Mouse (Mus musculus) limb, embryonic 15.5 days (tissue): ENCODE measurements around the gene Aco1. TPM values are rescaled to one million over a fixed set of nuclear protein-coding genes. Genes with fewer than 3 reads are reported as not detected.

Experiments
- ATAC-seq: fragments of 200-750 bp; cut with Nextera tagmentation; 2 replicates; pipeline ENCODE4 v1.8.0; 2017; ENCODE audit warnings: low read depth, moderate TSS enrichment; ENCODE audit not compliant: insufficient number of reproducible peaks, low FRiP score, low TSS enrichment
- H3K27ac ChIP-seq: fragments of 300-500 bp; sonication (generic); 2 replicates; pipeline ENCODE4 v1.5.1; 2015; ENCODE audit warnings: moderate library complexity, mild to moderate bottlenecking, inconsistent platforms
- H3K27me3 ChIP-seq: fragments of 300-500 bp; sonication (generic); 2 replicates; pipeline ENCODE4 v1.6.1; 2015; ENCODE audit warnings: inconsistent platforms
- H3K36me3 ChIP-seq: fragments of 300-500 bp; sonication (generic); 2 replicates; pipeline ENCODE4 v1.6.1; 2015; ENCODE audit warnings: inconsistent platforms
- H3K4me1 ChIP-seq: fragments of 300-500 bp; sonication (generic); 2 replicates; pipeline ENCODE4 v1.6.1; 2015; ENCODE audit warnings: inconsistent platforms
- H3K4me2 ChIP-seq: fragments of 300-500 bp; sonication (generic); 2 replicates; pipeline ENCODE4 v1.6.1; 2015; ENCODE audit warnings: mild to moderate bottlenecking, inconsistent platforms
- H3K4me3 ChIP-seq: fragments of 300-500 bp; sonication (generic); 2 replicates; pipeline ENCODE4 v1.5.1; 2015; ENCODE audit warnings: mild to moderate bottlenecking, inconsistent platforms
- H3K9ac ChIP-seq: fragments of 300-500 bp; sonication (generic); 2 replicates; pipeline ENCODE4 v1.6.1; 2015; ENCODE audit warnings: inconsistent platforms
- H3K9me3 ChIP-seq: fragments of 300-500 bp; sonication (generic); 2 replicates; pipeline ENCODE4 v1.6.1; 2016; ENCODE audit warnings: inconsistent platforms
- WGBS: fragments of 180-500 bp; shearing (Covaris S2); methylation state at CpG from one replicate; pipeline ENCODE4 v1.1.7; 2015; 5-methylcytosine and 5-hydroxymethylcytosine counted together
- polyA plus RNA-seq: library from polyadenylated mRNA; unstranded; fragments of >200 nt; fragmentation: Nextera tagmentation; extraction: Ambion mirVana; gene quantifications from 2 replicates; pipeline ENCODE4 v1.2.1, GENCODE M21; 2015

The Aco1 gene
- polyA plus RNA-seq, 1 experiment from 2014 or later, result 40.8 TPM

GRCm38 (mm10) chr4:40240272-40240744, 97.4 kb downstream of the Aco1 start:
- Histone ChIP-seq H3K4me1 (peaks cover 13% of the 10 kb centered on the region), H3K36me3 (no peaks in the 10 kb centered on the region), H3K4me2 (peak overlapping the region; percentile 72), H3K27me3 (no peaks in the 10 kb centered on the region), H3K9ac (no peak overlapping the region), H3K4me3 (peak overlapping the region; percentile 59), H3K27ac (0 out of 2 replicates have a peak overlapping the region, but pooled peaks have one; percentile 27), H3K9me3 (no peaks in the 10 kb centered on the region)
- no peak for ATAC-seq
- WGBS, result 46% methylated on average over 5 of the region's 5 CpGs

- no peak overlapping the region for H3K4me3 ChIP-seq
- WGBS, result 51% methylated on average over 6 of the region's 6 CpGs
- H3K27ac ChIP-seq, result no peak overlapping the region
- no peaks in the 10 kb centered on the region for H3K9me3 ChIP-seq
- H3K4me2 ChIP-seq, result no peak overlapping the region
- ATAC-seq, result no peak
- no peaks in the 10 kb centered on the region for H3K27me3 ChIP-seq
- H3K9ac ChIP-seq, result no peak overlapping the region
- H3K36me3 ChIP-seq, result no peaks in the 10 kb centered on the region
- H3K4me1 ChIP-seq, result peaks cover 13% of the 10 kb centered on the region
These were observed 99.0 kb downstream of the Aco1 start for GRCm38 (mm10) chr4:40241928-40242327.

- no peak overlapping the region for H3K4me2 ChIP-seq
- no peaks in the 10 kb centered on the region for H3K36me3 ChIP-seq
- H3K9me3 ChIP-seq, result no peaks in the 10 kb centered on the region
- ATAC-seq, result no peak
- peaks cover 13% of the 10 kb centered on the region for H3K4me1 ChIP-seq
- 78% methylated on average over 4 of the region's 4 CpGs for WGBS
- H3K27ac ChIP-seq, result no peak overlapping the region
- no peak overlapping the region for H3K9ac ChIP-seq
- no peaks in the 10 kb centered on the region for H3K27me3 ChIP-seq
- H3K4me3 ChIP-seq, result no peak overlapping the region
These were observed 100.1 kb downstream of the Aco1 start for GRCm38 (mm10) chr4:40243006-40243405.

- no peaks in the 10 kb centered on the region for H3K36me3 ChIP-seq
- H3K4me3 ChIP-seq, result no peak overlapping the region
- H3K4me2 ChIP-seq, result no peak overlapping the region
- H3K27me3 ChIP-seq, result no peaks in the 10 kb centered on the region
- no peak overlapping the region for H3K9ac ChIP-seq
- H3K27ac ChIP-seq, result no peak overlapping the region
- 76% methylated on average over 8 of the region's 8 CpGs for WGBS
- H3K9me3 ChIP-seq, result no peaks in the 10 kb centered on the region
- no peak for ATAC-seq
- H3K4me1 ChIP-seq, result peaks cover 7% of the 10 kb centered on the region
These were observed 101.2 kb downstream of the Aco1 start for GRCm38 (mm10) chr4:40244035-40244434.

Other genes starting within 250 kb of the Aco1 start
- gene Ddx58, start 96.7 kb downstream of the Aco1 start, polyA plus RNA-seq, result 10.7 TPM in 2 replicates
- 30.7 and 37.1 TPM in 2 replicates for gene Smim27, start 126.5 kb downstream of the Aco1 start, polyA plus RNA-seq
- 42.2 and 44.0 TPM in 2 replicates for gene Topors, start 126.8 kb downstream of the Aco1 start, polyA plus RNA-seq
- gene Ndufb6, start 136.3 kb downstream of the Aco1 start, polyA plus RNA-seq, result 280 and 288 TPM in 2 replicates